Mouse (Mus musculus) common myeloid progenitor, adult 5-6 weeks (primary cell): ENCODE data around the gene Tarsl2. TPM values are rescaled to one million over a fixed set of nuclear protein-coding genes. Genes with fewer than 3 reads are reported as not detected.

Source experiments
- ATAC-seq: replicated peaks from 2 replicates; pipeline ENCODE4 v1.8.0; 2016; ENCODE audit warnings: low read depth, mild to moderate bottlenecking, moderate TSS enrichment, inconsistent platforms; ENCODE audit not compliant: poor library complexity, severe bottlenecking
- total RNA-seq: library from RNA; stranded (forward); fragments of 200-1000, 187-1606 nt; gene quantifications from 2 replicates; pipeline ENCODE4 v1.2.3, GENCODE M21; 2017

The Tarsl2 gene
- total RNA-seq, 1 experiment from 2014 or later: 35.9 TPM

- no peak for ATAC-seq
Measured at GRCm38 (mm10) chr7:65713782-65714181, 69.1 kb downstream of the Tarsl2 start.

- ATAC-seq: peak; percentile 89
Measured at GRCm38 (mm10) chr7:65714304-65714703, 69.6 kb downstream of the Tarsl2 start.

GRCm38 (mm10) chr7:65734024-65734423 is 89.3 kb downstream of the Tarsl2 start:
- ATAC-seq: no peak

GRCm38 (mm10) chr7:65735261-65735660 is 90.6 kb downstream of the Tarsl2 start:
- no peak for ATAC-seq

GRCm38 (mm10) chr7:65737286-65738040 is 92.8 kb downstream of the Tarsl2 start:
- ATAC-seq: no peak

Other genes with a start within 250 kb of the Tarsl2 start
- gene Tjp1, start 117.1 kb upstream of the Tarsl2 start, total RNA-seq: 6.5 and 6.6 TPM in 2 replicates
- 62.3 and 69.6 TPM in 2 replicates for gene Tm2d3, start 46.3 kb downstream of the Tarsl2 start, total RNA-seq
- gene Pcsk6, start 216.8 kb downstream of the Tarsl2 start, total RNA-seq: 0.09 and 0.10 TPM in 2 replicates